Mouse (Mus musculus) hindbrain, postnatal 0 days (tissue): ENCODE results near the gene Zfp90. TPM values are rescaled to one million over a fixed set of nuclear protein-coding genes. Genes with fewer than 3 reads are reported as not detected.
A peak's percentile ranks its signal among the peaks of the same experiment; 100 is the strongest.

ENCODE experiments used
- ATAC-seq: fragments of 200-750 bp; cut with Nextera tagmentation; 2 replicates; pipeline ENCODE4 v1.8.0; 2017; ENCODE audit warnings: mild to moderate bottlenecking, moderate TSS enrichment, moderate library complexity
- DNase-seq: peaks from one replicate; pipeline ENCODE4 v3.0.0-alpha.2; 2015; ENCODE audit warnings: low spot score
- H3K27ac ChIP-seq: fragments of 300-500 bp; sonication (generic); 2 replicates; pipeline ENCODE4 v1.5.1; 2014; ENCODE audit warnings: mild to moderate bottlenecking
- H3K27me3 ChIP-seq: fragments of 300-500 bp; sonication (generic); 2 replicates; pipeline ENCODE4 v1.6.1; 2014; ENCODE audit warnings: low read length, mixed read lengths; ENCODE audit not compliant: insufficient read depth
- H3K36me3 ChIP-seq: fragments of 300-500 bp; sonication (generic); 2 replicates; pipeline ENCODE4 v1.6.1; 2014; ENCODE audit warnings: low read length, mixed read lengths; ENCODE audit not compliant: insufficient read depth
- H3K4me1 ChIP-seq: fragments of 300-500 bp; sonication (generic); 2 replicates; pipeline ENCODE4 v1.6.1; 2014; ENCODE audit warnings: antibody characterized with exemption, low read length, mixed read lengths; ENCODE audit not compliant: insufficient read depth
- H3K4me2 ChIP-seq: fragments of 300-500 bp; sonication (generic); 2 replicates; pipeline ENCODE4 v1.6.1; 2014; ENCODE audit warnings: low read depth, mild to moderate bottlenecking, low read length, moderate library complexity, mixed read lengths
- H3K4me3 ChIP-seq: fragments of 300-500 bp; sonication (generic); 2 replicates; pipeline ENCODE4 v1.5.1; 2014; ENCODE audit warnings: low read length
- H3K9ac ChIP-seq: fragments of 300-500 bp; sonication (generic); replicated peaks from 2 replicates; pipeline ENCODE4 v1.6.1; 2014; ENCODE audit warnings: mild to moderate bottlenecking, low read length, moderate library complexity, mixed read lengths
- H3K9me3 ChIP-seq: fragments of 300-500 bp; sonication (generic); 2 replicates; pipeline ENCODE4 v1.6.1; 2016; ENCODE audit warnings: low read length, mixed read lengths
- CTCF ChIP-seq: IDR thresholded peaks from 2 replicates; pipeline ENCODE4 v1.5.1; 2016; ENCODE audit warnings: antibody characterized with exemption, control low read depth, low read depth
- WGBS: fragments of 180-500 bp; shearing (Covaris S2); extraction: QIAGEN DNeasy Blood & Tissue Kit; methylation state at CpG from one replicate; pipeline ENCODE4 v1.1.7; 2014; 5-methylcytosine and 5-hydroxymethylcytosine counted together
- polyA plus RNA-seq: library from polyadenylated mRNA; unstranded; fragments of >200 nt; fragmentation: Nextera tagmentation; extraction: Ambion mirVana; gene quantifications from 2 replicates; pipeline ENCODE4 v1.2.1, GENCODE M21; 2015
- total RNA-seq: library from RNA; depleted of rRNA; stranded (reverse); fragments of >200 nt; gene quantifications from 2 replicates; pipeline ENCODE4 v1.2.3, GENCODE M21; 2014

Gene Zfp90
- total and polyA plus RNA-seq, 2 experiments from 2014 or later: 22.6 to 32.2 TPM

GRCm38 (mm10) chr8:106381026-106381425 is 34.1 kb upstream of the Zfp90 start:
- H3K9me3 ChIP-seq: no peaks in the 10 kb centered on the region
- no peak overlapping the region for H3K9ac ChIP-seq
- H3K27ac ChIP-seq: no peak overlapping the region
- TF ChIP-seq CTCF: no peak
- H3K36me3 ChIP-seq: no peaks in the 10 kb centered on the region
- ATAC-seq: no peak
- WGBS: 90% methylated on average over 6 of the region's 6 CpGs
- H3K27me3 ChIP-seq: no peaks in the 10 kb centered on the region
- peaks cover 10% of the 10 kb centered on the region; the same call in 1 of the 2 replicates for H3K4me1 ChIP-seq
- H3K4me2 ChIP-seq: no peak overlapping the region
- no peak for DNase-seq
- no peak overlapping the region for H3K4me3 ChIP-seq

GRCm38 (mm10) chr8:106387801-106388415 is 27.2 kb upstream of the Zfp90 start:
- Histone ChIP-seq H3K9ac (no peak overlapping the region), H3K27ac (no peak overlapping the region), H3K4me2 (no peak overlapping the region), H3K4me1 (no peaks in the 10 kb centered on the region), H3K9me3 (no peaks in the 10 kb centered on the region), H3K4me3 (no peak overlapping the region), H3K27me3 (no peaks in the 10 kb centered on the region), H3K36me3 (no peaks in the 10 kb centered on the region)
- DNase-seq (no peak), ATAC-seq (no peak)
- 83% methylated on average over 9 of the region's 9 CpGs for WGBS
- no peak for TF ChIP-seq CTCF

- DNase-seq: no peak
- Histone ChIP-seq H3K27me3 (no peaks in the 10 kb centered on the region), H3K9me3 (no peaks in the 10 kb centered on the region), H3K9ac (no peak overlapping the region), H3K4me2 (no peak overlapping the region), H3K36me3 (no peaks in the 10 kb centered on the region), H3K4me1 (0 out of 2 replicates have a peak, but pooled peaks cover 2% of the 10 kb centered on the region), H3K4me3 (no peak overlapping the region), H3K27ac (no peak overlapping the region)
- WGBS: 90% methylated on average over 4 of the region's 4 CpGs
- ATAC-seq: no peak
- TF ChIP-seq CTCF: no peak
These were observed 20.6 kb upstream of the Zfp90 start for GRCm38 (mm10) chr8:106394493-106394892.

- Histone ChIP-seq H3K27me3 (no peaks in the 10 kb centered on the region), H3K4me2 (no peak overlapping the region), H3K4me3 (no peak overlapping the region), H3K36me3 (no peaks in the 10 kb centered on the region), H3K9me3 (no peaks in the 10 kb centered on the region), H3K4me1 (0 out of 2 replicates have a peak, but pooled peaks cover 11% of the 10 kb centered on the region), H3K27ac (no peak overlapping the region; the same call in 1 of the 2 replicates), H3K9ac (no peak overlapping the region)
- DNase-seq (peak; percentile 74), ATAC-seq (peak; percentile 75)
- WGBS: 40% methylated on average over 8 of the region's 8 CpGs
- no peak for TF ChIP-seq CTCF
These were observed 15.4 kb upstream of the Zfp90 start for GRCm38 (mm10) chr8:106399694-106400093.

GRCm38 (mm10) chr8:106400181-106400580 is 14.9 kb upstream of the Zfp90 start:
- ATAC-seq (no peak), DNase-seq (no peak)
- no peak for TF ChIP-seq CTCF
- Histone ChIP-seq H3K9me3 (no peaks in the 10 kb centered on the region), H3K4me2 (no peak overlapping the region), H3K27ac (no peak overlapping the region; the same call in 1 of the 2 replicates), H3K9ac (no peak overlapping the region), H3K4me3 (no peak overlapping the region), H3K36me3 (no peaks in the 10 kb centered on the region), H3K4me1 (0 out of 2 replicates have a peak, but pooled peaks cover 11% of the 10 kb centered on the region), H3K27me3 (no peaks in the 10 kb centered on the region)
- WGBS: 43% methylated on average over 5 of the region's 5 CpGs

- H3K4me3 ChIP-seq: no peak overlapping the region
- 0 out of 2 replicates have a peak, but pooled peaks cover 11% of the 10 kb centered on the region for H3K4me1 ChIP-seq
- H3K4me2 ChIP-seq: no peak overlapping the region
- H3K36me3 ChIP-seq: no peaks in the 10 kb centered on the region
- TF ChIP-seq CTCF: peak; percentile 72
- no peak overlapping the region for H3K27ac ChIP-seq
- 37% methylated on average over 12 of the region's 12 CpGs for WGBS
- ATAC-seq (peak; percentile 49; the same call in 1 of the 2 replicates), DNase-seq (peak; percentile 76)
- no peaks in the 10 kb centered on the region for H3K9me3 ChIP-seq
- H3K27me3 ChIP-seq: no peaks in the 10 kb centered on the region
- H3K9ac ChIP-seq: no peak overlapping the region
These were observed 11.7 kb upstream of the Zfp90 start for GRCm38 (mm10) chr8:106403246-106403933.

GRCm38 (mm10) chr8:106404825-106405224 is 10.3 kb upstream of the Zfp90 start:
- WGBS: 55% methylated on average over 3 of the region's 3 CpGs
- no peak overlapping the region for H3K4me2 ChIP-seq
- ATAC-seq: no peak
- H3K27me3 ChIP-seq: no peaks in the 10 kb centered on the region
- 0 out of 2 replicates have a peak, but pooled peaks cover 6% of the 10 kb centered on the region for H3K4me1 ChIP-seq
- H3K9me3 ChIP-seq: no peaks in the 10 kb centered on the region
- no peak for TF ChIP-seq CTCF
- no peak overlapping the region for H3K27ac ChIP-seq
- H3K9ac ChIP-seq: no peak overlapping the region
- H3K36me3 ChIP-seq: no peaks in the 10 kb centered on the region
- DNase-seq: no peak
- no peak overlapping the region for H3K4me3 ChIP-seq
